Mouse (Mus musculus) lung, adult 2 months (tissue): ENCODE data around the gene Rsph9. TPM values are rescaled to one million over a fixed set of nuclear protein-coding genes. Genes with fewer than 3 reads are reported as not detected.

Experiments used
- DNase-seq: peaks from one replicate; pipeline ENCODE4 v3.0.0; 2022
- H3K4me1 ChIP-seq: fragments of 200-500 bp; 2 replicates; pipeline ENCODE4 v1.6.1; 2011; ENCODE audit warnings: low read length; ENCODE audit not compliant: control insufficient read depth, insufficient read depth
- H3K4me3 ChIP-seq: fragments of 200-500 bp; replicated peaks from 2 replicates; pipeline ENCODE3; 2011; ENCODE audit warnings: low read depth, mild to moderate bottlenecking, control low read depth, low read length; ENCODE audit errors: extremely low read depth
- CTCF ChIP-seq: fragments of 200-500 bp; IDR thresholded peaks from 2 replicates; pipeline ENCODE4 v1.5.1; 2011; ENCODE audit warnings: mild to moderate bottlenecking, low read length, control low read depth; ENCODE audit not compliant: insufficient read depth
- POLR2A ChIP-seq: fragments of 200-500 bp; IDR thresholded peaks from 2 replicates; pipeline ENCODE4 v1.6.1; 2011; ENCODE audit warnings: low read depth, mild to moderate bottlenecking, control low read depth, low read length, borderline replicate concordance; ENCODE audit errors: extremely low read depth
- WGBS: fragments of 180-500 bp; shearing (Covaris S2); methylation state at CpG from one replicate; pipeline ENCODE4 v1.1.7; 2018; 5-methylcytosine and 5-hydroxymethylcytosine counted together
- polyA plus RNA-seq: library from polyadenylated mRNA; depleted of rRNA; stranded (reverse); fragments of >200 nt; gene quantifications from 2 replicates; pipeline ENCODE4 v1.2.3, GENCODE M21; 2012; rRNA removed

The Rsph9 gene
- polyA plus RNA-seq, 1 experiment, result 28.1 TPM

- 49% methylated on average over 7 of the region's 7 CpGs for WGBS
- TF ChIP-seq CTCF (no peak), POLR2A (no peak)
- no peak for DNase-seq
- peaks cover 18% of the 10 kb centered on the region for H3K4me1 ChIP-seq
- no peak overlapping the region for H3K4me3 ChIP-seq
These were observed 62.4 kb downstream of the Rsph9 start for GRCm38 (mm10) chr17:46081657-46082056.

GRCm38 (mm10) chr17:46081042-46081441, 63.0 kb downstream of the Rsph9 start:
- DNase-seq, result no peak
- 38% methylated on average over 5 of the region's 5 CpGs for whole genome bisulfite sequencing
- peaks cover 18% of the 10 kb centered on the region for H3K4me1 ChIP-seq
- H3K4me3 ChIP-seq, result no peak overlapping the region
- TF ChIP-seq POLR2A (no peak; the same call in 1 of the 2 replicates), CTCF (no peak)

GRCm38 (mm10) chr17:46080388-46080787, 63.6 kb downstream of the Rsph9 start:
- no peak for DNase-seq
- 55% methylated on average over 7 of the region's 7 CpGs for WGBS

GRCm38 (mm10) chr17:46079037-46079436, 65.0 kb downstream of the Rsph9 start:
- Histone ChIP-seq H3K4me1 (peaks cover 24% of the 10 kb centered on the region), H3K4me3 (no peak overlapping the region)
- DNase-seq, result no peak
- WGBS, result 68% methylated on average over 2 of the region's 2 CpGs
- TF ChIP-seq CTCF (no peak), POLR2A (no peak)

More at GRCm38 (mm10) chr17:46080388-46080787, 63.6 kb downstream of the Rsph9 start:
- H3K4me1 ChIP-seq, result peaks cover 18% of the 10 kb centered on the region
- no peak overlapping the region for H3K4me3 ChIP-seq
- TF ChIP-seq POLR2A (no peak), CTCF (no peak)

GRCm38 (mm10) chr17:46077921-46078534, 66.0 kb downstream of the Rsph9 start:
- Histone ChIP-seq H3K4me1 (peaks cover 24% of the 10 kb centered on the region), H3K4me3 (no peak overlapping the region)
- WGBS, result 83% methylated on average over 12 of the region's 12 CpGs
- no peak for DNase-seq
- no peak for TF ChIP-seq POLR2A
- TF ChIP-seq CTCF, result no peak

- 57% methylated on average over 1 of the region's 1 CpGs for WGBS
- peaks cover 16% of the 10 kb centered on the region for H3K4me1 ChIP-seq
- no peak for DNase-seq
- H3K4me3 ChIP-seq, result no peak overlapping the region
- TF ChIP-seq CTCF, result no peak
- no peak for TF ChIP-seq POLR2A
These were observed 67.8 kb downstream of the Rsph9 start for GRCm38 (mm10) chr17:46076260-46076551.

- no peak overlapping the region for H3K4me3 ChIP-seq
- 74% methylated on average over 5 of the region's 5 CpGs for WGBS
- TF ChIP-seq POLR2A (no peak), CTCF (no peak)
- peaks cover 16% of the 10 kb centered on the region for H3K4me1 ChIP-seq
- DNase-seq, result no peak
These were observed 68.3 kb downstream of the Rsph9 start for GRCm38 (mm10) chr17:46075551-46076259.

GRCm38 (mm10) chr17:46075116-46075485, 68.9 kb downstream of the Rsph9 start:
- Histone ChIP-seq H3K4me3 (no peak overlapping the region), H3K4me1 (peaks cover 15% of the 10 kb centered on the region)
- 58% methylated on average over 3 of the region's 3 CpGs for WGBS
- peak; percentile 69 for DNase-seq
- TF ChIP-seq POLR2A (no peak), CTCF (peak; percentile 76)

GRCm38 (mm10) chr17:46074398-46075115, 69.5 kb downstream of the Rsph9 start:
- WGBS, result 24% methylated on average over 7 of the region's 7 CpGs
- Histone ChIP-seq H3K4me1 (peaks cover 12% of the 10 kb centered on the region), H3K4me3 (no peak overlapping the region)
- DNase-seq, result no peak
- no peak for TF ChIP-seq CTCF
- TF ChIP-seq POLR2A, result no peak

GRCm38 (mm10) chr17:46073730-46074301, 70.2 kb downstream of the Rsph9 start:
- Histone ChIP-seq H3K4me1 (peaks cover 12% of the 10 kb centered on the region), H3K4me3 (no peak overlapping the region)
- peak; percentile 89 for DNase-seq
- TF ChIP-seq CTCF, result no peak
- TF ChIP-seq POLR2A, result no peak; the same call in 1 of the 2 replicates
- WGBS, result 6% methylated on average over 23 of the region's 23 CpGs

Other genes starting within 250 kb of the Rsph9 start
- gene Vegfa, start 111.8 kb downstream of the Rsph9 start, polyA plus RNA-seq, result 1,228 and 1,453 TPM in 2 replicates
- 41.3 and 44.9 TPM in 2 replicates for gene Mrps18a, start 33.2 kb downstream of the Rsph9 start, polyA plus RNA-seq
- gene Mad2l1bp, start 9.3 kb upstream of the Rsph9 start, polyA plus RNA-seq, result 13.1 and 13.8 TPM in 2 replicates
- gene Gtpbp2, start 16.8 kb upstream of the Rsph9 start, polyA plus RNA-seq, result 134 and 161 TPM in 2 replicates
- gene Polh, start 58.4 kb upstream of the Rsph9 start, polyA plus RNA-seq, result 3.4 and 4.2 TPM in 2 replicates
- gene Xpo5, start 58.6 kb upstream of the Rsph9 start, polyA plus RNA-seq, result 15.2 and 19.6 TPM in 2 replicates
- 35.9 and 39.5 TPM in 2 replicates for gene Polr1c, start 103.8 kb upstream of the Rsph9 start, polyA plus RNA-seq
- 208 and 209 TPM in 2 replicates for gene Yipf3, start 103.9 kb upstream of the Rsph9 start, polyA plus RNA-seq
- gene Lrrc73, start 109.3 kb upstream of the Rsph9 start, polyA plus RNA-seq, result 6.8 TPM in 2 replicates
- 45.2 TPM in 2 replicates for gene Tjap1, start 138.8 kb upstream of the Rsph9 start, polyA plus RNA-seq
- gene Dlk2, start 153.2 kb upstream of the Rsph9 start, polyA plus RNA-seq, result 0.54 and 3.1 TPM in 2 replicates
- gene Abcc10, start 184.1 kb upstream of the Rsph9 start, polyA plus RNA-seq, result 13.1 and 15.1 TPM in 2 replicates
- 11.2 and 12.5 TPM in 2 replicates for gene Zfp318, start 239.5 kb upstream of the Rsph9 start, polyA plus RNA-seq